Mouse (Mus musculus) G1E (cell line): Measurements from ENCODE around the gene Olfr66. TPM values are rescaled to one million over a fixed set of nuclear protein-coding genes. Genes with fewer than 3 reads are reported as not detected.

Experiments used
- ATAC-seq: 2 replicates; pipeline ENCODE4 v1.8.0; 2016; ENCODE audit warnings: mild to moderate bottlenecking; ENCODE audit not compliant: insufficient number of reproducible peaks, poor library complexity, low FRiP score, severe bottlenecking; ENCODE audit errors: extremely low read depth
- DNase-seq: peaks from one replicate; pipeline ENCODE4 v3.0.0; 2012; ENCODE audit warnings: low spot score
- H3K27me3 ChIP-seq: 2 replicates; pipeline ENCODE4 v1.6.1; 2012; ENCODE audit warnings: mild to moderate bottlenecking, low read length, inconsistent platforms; ENCODE audit not compliant: insufficient read depth
- H3K36me3 ChIP-seq: replicated peaks from 2 replicates; pipeline ENCODE3; 2012; ENCODE audit warnings: mild to moderate bottlenecking, inconsistent platforms
- H3K4me1 ChIP-seq: 2 replicates; pipeline ENCODE4 v1.6.1; 2012; ENCODE audit warnings: low read depth, low read length, inconsistent platforms, mixed read lengths; ENCODE audit not compliant: insufficient read depth
- H3K4me3 ChIP-seq: 2 replicates; pipeline ENCODE4 v1.5.1; 2012; ENCODE audit warnings: low read depth, mild to moderate bottlenecking, inconsistent platforms, low read length, moderate library complexity, mixed read lengths
- H3K9me3 ChIP-seq: replicated peaks from 2 replicates; pipeline ENCODE4 v1.6.1; 2012; ENCODE audit warnings: inconsistent platforms
- CTCF ChIP-seq: IDR thresholded peaks from 2 replicates; pipeline ENCODE4 v1.5.1; 2012; ENCODE audit warnings: low read depth, low read length, inconsistent platforms, mixed read lengths
- GATA1 ChIP-seq: IDR thresholded peaks from 2 replicates; pipeline ENCODE4 v1.6.1; 2012; ENCODE audit warnings: borderline replicate concordance, low read length, inconsistent platforms, mixed read lengths
- GATA2 ChIP-seq: IDR thresholded peaks from 2 replicates; pipeline ENCODE4 v1.6.1; 2012; ENCODE audit warnings: low read depth, low read length, inconsistent platforms, borderline replicate concordance
- POLR2AphosphoS5 ChIP-seq: IDR thresholded peaks from 2 replicates; pipeline ENCODE4 v1.6.1; 2012; ENCODE audit warnings: low read depth, low read length, inconsistent platforms; ENCODE audit not compliant: insufficient replicate concordance
- TAL1 ChIP-seq: conservative IDR thresholded peaks from 2 replicates; pipeline ENCODE4 v1.6.1; 2012; ENCODE audit warnings: low read depth, low read length, inconsistent platforms, mixed read lengths
- polyA plus RNA-seq: library from polyadenylated mRNA; stranded (reverse); fragments of >175 nt; gene quantifications from 2 replicates; pipeline ENCODE4 v1.2.3, GENCODE M21; 2012
- total RNA-seq, 2 experiments: library from RNA; stranded (forward) in 1 of 2; stranded (reverse) in 1 of 2; fragments of 200-1000 nt in 1 of 2; fragments of >200 nt in 1 of 2; fragmentation: Nextera tagmentation in 1 of 2; gene quantifications; 2 replicates each; pipeline ENCODE4 v1.2.3; 2014 to 2017

Gene Olfr66
- total and polyA plus RNA-seq, 3 experiments: not detected

DNA sequence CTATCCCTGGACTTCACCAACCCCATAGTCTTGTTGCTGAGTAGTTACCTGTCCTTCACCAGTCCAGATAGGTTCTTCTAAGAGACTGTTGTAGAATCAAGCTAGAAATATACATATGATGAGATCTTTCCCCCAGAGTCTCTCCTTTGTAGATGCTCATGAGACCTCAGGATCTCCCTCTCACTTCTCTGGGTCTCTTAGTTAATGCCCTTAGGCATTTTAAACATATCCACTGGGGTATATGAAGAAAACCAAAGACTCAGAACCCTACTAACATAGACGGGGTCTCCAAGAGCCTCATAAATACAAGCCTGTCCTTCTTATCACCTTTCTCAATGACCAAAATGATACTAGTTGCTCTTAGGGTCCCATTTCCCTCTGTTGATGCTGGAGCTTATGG lies 8.3 kb upstream of the Olfr66 start, which contains the start of gene Olfr64:
Gene Olfr64 (minus strand): TSS at position 101 of the 400 bp plus-strand sequence.
- DNase-seq (no peak), ATAC-seq (no peak)
- TF ChIP-seq GATA1: no peak
- TF ChIP-seq GATA2: no peak
- TF ChIP-seq POLR2AphosphoS5: no peak
- no peak for TF ChIP-seq TAL1
- TF ChIP-seq CTCF: no peak
- no peaks in the 10 kb centered on the region for H3K9me3 ChIP-seq
- no peaks in the 10 kb centered on the region for H3K4me1 ChIP-seq
- H3K27me3 ChIP-seq: no peaks in the 10 kb centered on the region
- H3K36me3 ChIP-seq: no peaks in the 10 kb centered on the region
- no peak within 1 kb of the TSS for H3K4me3 ChIP-seq

DNA sequence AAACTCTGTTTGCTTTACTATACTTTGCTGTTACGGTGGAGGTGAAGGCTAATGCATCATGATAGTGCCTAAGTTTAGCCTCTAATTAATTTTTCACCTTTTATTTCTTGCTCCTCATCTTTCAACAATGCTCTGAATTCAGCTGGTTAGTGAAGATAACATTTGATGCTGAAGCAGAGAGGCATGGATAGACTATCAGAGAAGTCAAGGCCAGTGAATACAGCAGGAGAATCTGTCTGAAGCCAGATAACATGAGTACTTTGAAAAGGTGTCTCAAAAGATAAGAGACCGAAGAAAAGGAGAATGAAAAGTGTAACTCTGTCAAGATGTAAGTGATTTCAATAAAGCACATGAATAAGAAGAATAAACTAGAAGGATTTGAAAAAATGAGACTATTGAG lies 9.0 kb downstream of the Olfr66 start:
- Histone ChIP-seq H3K27me3 (no peaks in the 10 kb centered on the region; the same call in 1 of the 2 replicates), H3K4me1 (peaks cover 35% of the 10 kb centered on the region), H3K36me3 (no peaks in the 10 kb centered on the region), H3K4me3 (no peak overlapping the region), H3K9me3 (no peaks in the 10 kb centered on the region)
- ATAC-seq (peak; percentile 95), DNase-seq (peak; percentile 12)
- TF ChIP-seq TAL1 (peak; percentile 98), CTCF (no peak)

DNA sequence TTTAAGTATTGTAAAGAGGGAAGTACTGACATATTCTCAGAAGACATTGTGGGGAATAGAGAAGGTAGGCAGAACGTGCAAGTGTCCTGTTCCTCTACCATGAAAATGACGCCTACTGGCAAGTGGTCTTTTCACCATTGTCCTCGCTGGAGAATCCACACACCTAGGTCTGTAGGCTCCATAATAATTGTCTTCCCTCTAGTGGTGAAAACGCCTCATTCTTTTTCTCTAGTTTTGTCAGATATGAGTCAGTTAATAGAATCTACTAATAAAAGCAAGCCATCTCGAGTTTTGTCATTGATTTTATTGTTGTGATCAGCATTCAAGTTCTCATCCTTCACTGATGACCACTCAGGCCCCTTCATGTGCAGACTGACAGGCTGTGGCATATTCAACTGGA lies 11.6 kb downstream of the Olfr66 start:
- no peak for ATAC-seq
- Histone ChIP-seq H3K9me3 (no peaks in the 10 kb centered on the region), H3K4me1 (peaks cover 48% of the 10 kb centered on the region), H3K36me3 (no peaks in the 10 kb centered on the region), H3K4me3 (no peak overlapping the region), H3K27me3 (no peaks in the 10 kb centered on the region)
- TF ChIP-seq POLR2AphosphoS5 (no peak), TAL1 (no peak), CTCF (no peak), GATA2 (no peak), GATA1 (no peak)
- DNase-seq: no peak

DNA sequence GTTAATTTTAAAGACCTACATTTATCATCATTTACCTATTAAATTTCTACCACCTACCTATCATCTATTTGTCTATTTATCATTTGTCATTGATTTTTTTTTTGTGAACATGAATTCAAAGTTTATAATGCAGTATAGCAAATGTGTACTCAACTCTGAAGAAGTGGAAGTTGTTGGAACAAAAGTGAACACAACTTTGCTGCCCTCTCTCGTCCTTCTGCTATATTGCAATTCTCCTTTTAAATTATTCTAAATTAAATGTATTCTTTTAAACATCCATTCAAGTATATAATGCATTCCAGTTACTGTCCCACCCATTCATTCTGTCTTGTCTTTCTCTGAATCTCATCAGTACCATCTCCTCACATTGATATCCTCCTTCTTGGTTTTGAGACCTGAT lies 13.0 kb downstream of the Olfr66 start:
- peaks cover 46% of the 10 kb centered on the region for H3K4me1 ChIP-seq
- H3K9me3 ChIP-seq: no peaks in the 10 kb centered on the region
- DNase-seq: no peak
- ATAC-seq: no peak
- H3K36me3 ChIP-seq: no peaks in the 10 kb centered on the region
- H3K27me3 ChIP-seq: no peaks in the 10 kb centered on the region
- TF ChIP-seq GATA2: no peak
- TF ChIP-seq CTCF: no peak
- TF ChIP-seq GATA1: no peak
- no peak for TF ChIP-seq TAL1
- no peak for TF ChIP-seq POLR2AphosphoS5
- H3K4me3 ChIP-seq: no peak overlapping the region

DNA sequence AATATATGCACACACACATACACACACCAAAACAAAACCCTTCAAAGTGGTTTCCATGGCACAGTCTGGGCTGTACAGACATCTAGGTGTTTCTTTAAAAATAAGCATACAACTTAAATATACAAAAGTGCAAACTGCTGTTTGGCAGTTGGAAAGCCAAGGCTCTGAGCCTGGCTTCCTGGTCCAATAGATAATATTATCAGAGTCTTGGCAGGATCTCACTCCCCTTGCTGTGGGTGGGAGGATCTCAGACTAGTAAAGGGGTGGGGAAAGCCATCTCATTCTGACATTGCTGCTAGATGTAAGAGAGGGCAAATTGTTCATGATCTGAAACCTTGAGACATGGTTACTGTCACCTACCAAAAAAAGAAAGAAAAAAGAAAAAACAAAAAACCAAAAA lies 15.4 kb downstream of the Olfr66 start:
- Histone ChIP-seq H3K4me3 (no peak overlapping the region), H3K4me1 (peaks cover 41% of the 10 kb centered on the region), H3K36me3 (no peaks in the 10 kb centered on the region), H3K9me3 (no peaks in the 10 kb centered on the region), H3K27me3 (no peaks in the 10 kb centered on the region)
- no peak for TF ChIP-seq GATA1
- peak; percentile 83 for TF ChIP-seq TAL1
- peak; percentile 26 for DNase-seq
- peak; percentile 98 for ATAC-seq

DNA sequence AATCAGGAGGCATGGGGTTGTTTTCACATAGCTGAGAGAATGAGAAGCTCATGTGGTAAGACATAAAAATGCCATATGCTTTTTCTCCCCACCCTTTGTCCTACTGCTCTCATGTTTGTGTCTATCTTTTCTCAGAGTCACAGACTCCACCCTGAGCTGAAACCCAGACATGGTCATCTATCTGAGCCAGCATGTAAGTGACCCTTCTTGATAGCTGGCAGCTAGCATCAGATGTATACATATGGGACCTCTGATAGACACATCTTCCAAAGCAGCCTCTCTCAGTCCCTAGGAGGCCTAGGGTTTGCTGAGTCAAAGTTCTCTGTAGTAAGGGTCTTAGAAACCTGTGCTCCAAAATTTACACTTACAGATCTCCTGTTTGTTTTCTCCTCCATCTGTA lies 20.3 kb downstream of the Olfr66 start:
- Histone ChIP-seq H3K4me3 (no peak overlapping the region), H3K4me1 (peaks cover 48% of the 10 kb centered on the region), H3K36me3 (no peaks in the 10 kb centered on the region), H3K9me3 (no peaks in the 10 kb centered on the region), H3K27me3 (no peaks in the 10 kb centered on the region)
- DNase-seq (peak; percentile 15), ATAC-seq (peak; percentile 59)
- TF ChIP-seq TAL1 (peak; percentile 58), GATA2 (no peak)

DNA sequence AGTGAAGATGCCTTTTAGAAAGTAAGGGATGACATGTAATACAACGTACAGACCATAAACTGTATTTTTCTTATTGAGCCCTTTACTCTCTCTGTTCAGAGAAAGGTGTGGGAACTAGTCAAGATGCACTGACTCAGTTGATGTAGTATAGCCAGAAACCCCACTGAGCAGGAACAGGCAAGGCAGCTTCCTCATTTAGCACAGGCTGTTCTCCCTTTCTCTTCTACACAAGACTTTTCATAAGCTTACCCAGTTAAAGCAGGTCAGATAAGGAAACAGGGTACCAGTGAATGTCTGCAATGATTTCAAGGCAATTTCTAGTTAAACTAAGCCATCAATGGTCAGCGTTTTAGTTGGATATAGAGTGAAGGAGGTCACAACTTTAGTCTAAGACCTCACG lies 24.5 kb downstream of the Olfr66 start:
- TF ChIP-seq GATA1: no peak
- no peak for TF ChIP-seq POLR2AphosphoS5
- no peak for TF ChIP-seq TAL1
- no peak for TF ChIP-seq CTCF
- no peak for TF ChIP-seq GATA2
- no peak for ATAC-seq
- peaks cover 51% of the 10 kb centered on the region for H3K4me1 ChIP-seq

More for the DNA sequence above, 24.5 kb downstream of the Olfr66 start:
- DNase-seq: no peak
- no peak overlapping the region for H3K4me3 ChIP-seq
- no peaks in the 10 kb centered on the region for H3K9me3 ChIP-seq
- no peaks in the 10 kb centered on the region for H3K27me3 ChIP-seq
- H3K36me3 ChIP-seq: no peaks in the 10 kb centered on the region
